Mouse (Mus musculus) naive thymus-derived CD4-positive, alpha-beta T cell, adult 2 months (primary cell): Measurements from ENCODE around the gene Abcg2.

Source experiments
- DNase-seq: peaks from one replicate; pipeline ENCODE4 v3.0.0-alpha.2; 2011; ENCODE audit warnings: low read depth

Gene Abcg2

DNA sequence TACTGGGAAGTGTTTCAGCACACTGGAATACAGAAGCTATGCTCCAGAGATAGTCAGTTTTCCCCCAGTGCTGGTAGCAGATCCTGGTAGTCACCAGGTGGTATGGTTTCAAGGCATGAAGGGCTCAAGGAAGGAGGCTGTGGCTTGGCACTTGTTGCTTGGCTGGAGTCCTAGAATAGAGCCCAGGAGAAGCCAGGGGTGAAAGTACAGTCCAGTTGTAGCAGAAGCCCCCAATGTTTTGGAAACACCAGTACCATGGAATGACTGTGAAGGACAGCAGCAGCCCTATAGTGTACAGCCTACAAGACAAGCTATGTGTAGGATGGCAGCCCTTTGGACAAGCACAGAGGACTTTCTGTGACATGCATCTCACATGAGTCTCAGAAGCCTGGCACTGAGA, 54.2 kb downstream of the Abcg2 start:
- DNase-seq = no peak

DNA sequence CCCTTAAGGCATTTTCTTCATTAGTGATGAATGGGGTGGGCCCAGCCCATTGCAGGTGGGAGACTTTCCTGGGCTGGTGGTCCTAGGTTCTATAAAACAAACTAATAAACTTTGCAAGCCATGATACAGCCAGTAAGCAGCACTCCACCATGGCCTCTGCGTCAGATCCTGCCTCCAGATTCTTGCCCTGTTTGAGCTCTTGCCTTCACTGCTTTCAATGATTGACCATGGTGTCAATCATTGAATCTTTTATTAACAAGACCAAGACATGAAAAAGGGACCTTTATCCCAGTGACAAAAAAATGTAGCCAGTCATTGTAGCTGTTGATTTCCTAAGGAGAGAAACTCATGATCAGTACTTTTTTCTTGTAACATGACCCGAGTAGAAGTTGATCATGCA, 55.1 kb downstream of the Abcg2 start:
- DNase-seq = no peak

DNA sequence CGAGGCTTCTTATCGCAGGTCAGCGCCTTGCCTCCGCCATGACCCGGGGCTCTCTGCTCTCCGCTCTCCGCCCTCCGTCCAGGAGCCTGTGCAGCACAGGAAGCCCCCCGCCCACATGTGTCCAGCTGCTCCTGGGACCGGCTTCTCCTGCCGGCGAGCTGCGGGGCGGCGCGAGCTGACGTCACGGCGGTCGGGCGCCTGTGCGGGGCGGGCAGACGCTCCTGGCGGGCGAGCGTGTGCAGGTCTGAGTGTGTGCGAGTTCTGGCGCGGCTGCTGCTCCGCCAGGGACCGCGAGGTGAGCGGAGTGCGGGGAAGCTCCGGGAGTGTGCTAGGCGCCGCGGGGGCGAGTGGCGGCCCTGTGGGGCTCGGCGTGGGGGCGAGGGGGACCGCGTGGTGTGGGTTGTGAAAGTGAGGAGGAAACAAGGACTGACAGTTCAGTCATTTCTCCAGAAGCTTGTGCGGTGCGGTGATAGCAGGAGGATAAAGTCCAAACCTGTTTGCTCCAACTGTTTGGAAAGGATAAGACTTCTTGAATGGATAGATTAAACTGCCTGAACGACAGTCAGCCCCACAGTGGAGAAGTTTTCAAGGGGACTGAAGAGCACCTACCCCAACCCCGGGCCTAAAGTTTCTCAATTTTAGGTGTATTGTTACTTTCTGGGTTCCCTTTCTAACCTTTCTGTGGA, 56.2 kb downstream of the Abcg2 start:
- DNase-seq = peak; percentile 64

DNA sequence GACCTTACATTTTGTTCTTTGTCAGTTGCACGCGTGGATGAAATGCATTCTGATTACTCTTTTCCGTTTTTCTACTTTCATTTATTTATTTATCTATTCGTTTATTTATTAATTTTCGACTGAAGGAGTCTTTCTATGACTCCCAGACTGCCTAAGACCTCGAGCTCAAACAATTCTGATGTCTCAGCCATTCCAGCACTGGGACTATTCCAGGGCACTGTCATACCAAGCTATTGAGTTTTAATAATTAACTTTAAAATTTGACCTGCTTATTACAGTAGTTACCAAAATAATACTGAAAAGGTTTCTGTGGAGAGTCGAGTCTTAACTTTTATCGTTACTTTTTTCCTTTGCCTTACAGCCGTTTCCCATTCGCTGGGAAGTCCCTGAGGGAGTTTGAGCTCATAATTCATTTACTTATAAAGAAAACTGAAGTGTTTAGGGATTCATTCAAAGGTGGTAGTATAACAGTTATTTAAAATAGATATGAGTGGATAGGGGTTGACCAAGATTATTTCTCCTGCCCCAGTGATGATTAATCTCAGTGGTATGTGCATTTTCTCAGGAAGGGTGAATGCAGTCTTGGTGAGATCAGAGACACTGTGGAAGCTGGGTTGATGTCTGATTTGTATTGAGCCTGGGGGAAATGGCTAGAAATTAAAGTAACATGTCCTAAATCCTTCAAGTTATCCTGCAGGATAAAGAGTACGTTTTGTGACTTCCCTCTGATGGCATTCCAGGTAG, 56.9 kb downstream of the Abcg2 start:
- no peak for DNase-seq

DNA sequence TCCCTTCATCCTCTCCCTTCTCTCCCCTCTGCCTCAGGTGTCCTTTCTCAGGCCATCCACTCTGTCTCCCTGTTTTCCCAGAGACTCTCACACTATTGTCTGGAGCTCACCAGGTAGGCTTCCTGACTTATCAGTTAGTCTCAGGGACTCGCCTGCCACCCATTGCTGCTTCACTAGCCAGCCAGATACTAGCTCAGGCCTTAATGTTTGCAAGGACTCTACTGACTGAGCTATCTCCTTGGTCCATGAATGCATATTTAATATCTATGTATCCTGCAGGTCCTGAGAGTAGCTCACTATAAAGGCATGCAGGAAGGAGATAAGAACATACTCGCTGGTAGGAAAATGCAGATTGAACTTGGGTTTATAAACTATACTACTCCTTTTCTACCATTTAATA, 57.9 kb downstream of the Abcg2 start:
- no peak for DNase-seq

DNA sequence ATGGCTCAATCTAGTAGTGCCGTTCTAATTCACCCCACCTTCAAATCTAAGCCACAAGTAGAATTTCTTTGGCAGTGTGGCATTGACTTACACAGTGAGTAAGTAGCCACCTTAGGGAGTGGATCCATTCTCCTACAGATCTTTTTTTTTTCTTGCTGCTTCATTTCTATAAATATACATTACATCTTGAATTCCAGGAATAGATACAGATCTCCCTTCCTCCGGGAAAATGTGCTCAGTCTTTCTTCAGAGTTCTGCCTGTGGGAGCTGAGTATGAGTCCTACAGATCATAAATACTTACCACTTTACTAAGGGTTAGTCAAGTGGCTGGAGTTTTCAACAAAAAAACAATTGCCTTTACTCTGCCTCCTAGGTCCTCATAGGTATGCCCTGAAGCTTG, 60.3 kb downstream of the Abcg2 start:
- no peak for DNase-seq

DNA sequence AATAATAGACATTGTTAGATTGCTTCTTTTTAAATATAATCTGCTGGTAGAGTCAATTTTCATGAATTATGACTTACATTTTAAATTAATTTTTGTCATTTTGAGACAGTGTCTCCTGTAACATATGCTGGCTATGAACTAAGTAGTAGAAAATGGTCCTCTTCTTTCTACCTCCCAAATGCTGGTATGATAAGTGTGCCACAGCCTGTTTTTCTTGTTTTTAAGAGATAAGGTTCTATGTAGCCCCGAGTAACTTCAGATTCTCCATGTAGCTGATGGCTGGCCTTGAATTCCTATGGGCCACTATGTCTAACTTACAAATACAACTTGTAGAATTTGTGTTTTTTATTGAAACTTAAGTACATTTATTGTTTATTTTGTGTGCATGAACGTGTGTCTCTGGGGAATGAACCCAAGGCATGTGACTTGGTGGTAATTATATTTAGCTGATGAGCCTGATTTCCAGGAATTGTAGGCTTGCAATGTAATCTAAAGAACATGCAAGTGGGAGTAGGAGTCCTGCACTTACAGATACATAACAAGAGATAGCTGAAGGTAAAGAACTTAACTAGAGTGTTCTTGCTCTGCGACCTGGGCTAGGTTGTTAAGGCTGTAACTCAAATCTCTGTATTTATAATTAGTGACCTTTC, 63.9 kb downstream of the Abcg2 start:
- no peak for DNase-seq

DNA sequence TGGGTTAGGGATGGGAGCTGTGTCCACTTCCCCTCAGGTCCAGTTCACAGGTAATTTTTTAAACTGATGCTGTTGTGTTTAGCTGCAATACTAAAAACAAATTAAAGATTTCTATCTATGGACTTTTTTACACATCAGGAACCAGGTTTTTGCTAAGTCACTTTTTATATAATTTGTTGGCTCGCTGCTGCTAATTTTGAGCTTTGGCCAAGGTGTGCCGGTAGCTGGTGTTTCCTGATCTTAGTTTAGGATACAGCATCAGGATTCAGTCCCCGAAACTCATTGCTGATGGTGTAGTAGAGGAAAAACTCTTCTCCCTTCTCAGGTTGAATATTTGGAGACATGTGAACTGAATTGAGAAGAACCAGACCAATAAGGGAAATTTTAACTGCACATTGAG, 65.8 kb downstream of the Abcg2 start:
- DNase-seq = no peak

DNA sequence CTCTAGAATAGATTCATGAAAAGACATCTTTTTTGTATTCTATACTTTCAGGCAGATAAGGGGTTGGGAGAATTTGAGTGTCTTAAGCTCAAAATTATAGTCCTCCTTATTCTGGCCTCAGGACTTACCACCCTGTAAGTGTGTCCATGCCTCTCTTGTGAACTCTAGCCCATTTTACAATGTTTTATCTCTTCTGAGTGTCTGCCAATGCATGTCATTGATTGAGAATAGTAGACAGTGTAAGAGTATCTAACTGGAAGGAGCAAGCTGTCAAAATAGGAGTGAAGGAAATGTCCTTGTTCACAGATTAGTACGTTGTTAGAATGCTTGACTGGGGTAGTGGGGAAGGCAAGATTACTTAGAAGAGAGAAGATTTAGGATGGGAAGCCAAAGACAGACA, 66.7 kb downstream of the Abcg2 start:
- no peak for DNase-seq

DNA sequence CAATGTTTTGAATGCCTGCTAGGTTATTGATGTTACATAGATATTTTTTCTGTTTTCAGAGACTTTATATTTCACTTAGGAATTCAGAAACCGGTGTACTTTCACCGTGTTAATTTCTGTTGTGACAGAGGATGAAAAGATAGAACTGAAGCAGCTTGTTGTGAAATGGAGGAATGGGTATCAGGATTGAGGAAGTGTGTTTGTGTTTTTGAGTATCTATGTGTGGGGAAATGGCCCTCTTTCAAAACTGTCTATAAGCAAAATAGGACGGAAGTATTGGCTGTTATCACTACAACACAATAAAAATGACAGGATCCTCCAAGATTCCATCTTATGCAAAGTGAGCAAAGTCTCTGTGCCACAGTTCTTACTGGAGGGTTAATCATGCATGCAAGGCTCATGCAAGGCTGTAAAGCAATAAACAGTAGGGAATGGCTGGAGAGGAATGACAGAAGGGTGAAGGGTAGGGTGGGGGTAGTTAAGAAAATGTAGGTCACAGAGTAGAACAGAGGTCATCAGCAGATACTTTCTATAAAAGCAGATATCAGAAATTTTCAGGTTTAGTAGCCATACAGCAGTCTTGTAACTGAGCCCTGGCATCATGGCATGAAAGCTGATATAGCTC, 76.7 kb downstream of the Abcg2 start:
- DNase-seq = no peak

DNA sequence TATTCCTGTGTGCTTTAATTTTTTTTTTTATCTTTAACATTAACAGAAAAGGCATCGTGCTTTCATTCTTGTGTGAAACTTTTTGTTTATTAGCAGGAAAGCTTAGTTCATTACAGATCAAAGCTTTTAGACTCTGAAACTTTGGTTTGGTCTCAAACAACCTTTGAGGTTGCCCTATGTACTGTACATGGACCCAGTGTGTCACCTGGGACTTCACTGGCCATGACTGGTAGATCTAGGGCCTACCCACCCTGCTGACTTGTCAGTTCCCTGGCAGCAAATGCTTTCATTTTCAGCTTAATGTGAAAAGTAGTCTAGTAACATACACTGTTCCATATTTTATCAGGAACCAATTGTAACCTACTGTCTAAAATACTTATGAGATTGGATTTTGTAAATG, 93.5 kb downstream of the Abcg2 start:
- DNase-seq = no peak

DNA sequence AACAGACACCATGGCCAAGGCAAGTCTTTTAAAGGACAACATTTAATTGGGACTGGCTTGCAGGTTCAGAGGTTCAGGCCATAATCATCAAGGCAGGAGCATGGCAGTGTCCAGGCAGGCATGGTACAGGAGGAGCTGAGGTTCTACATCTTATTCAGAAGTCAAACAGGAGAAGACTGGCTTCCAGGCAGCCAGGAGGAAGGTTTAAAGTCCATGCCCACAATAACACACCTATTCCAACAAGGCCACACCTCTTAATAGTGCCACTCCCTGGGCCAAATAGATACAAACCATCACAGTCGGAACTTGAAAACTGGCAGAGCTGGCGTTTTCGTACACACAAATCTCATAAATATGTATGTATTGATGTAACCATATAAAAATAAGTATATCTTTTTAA, 94.2 kb downstream of the Abcg2 start:
- no peak for DNase-seq

DNA sequence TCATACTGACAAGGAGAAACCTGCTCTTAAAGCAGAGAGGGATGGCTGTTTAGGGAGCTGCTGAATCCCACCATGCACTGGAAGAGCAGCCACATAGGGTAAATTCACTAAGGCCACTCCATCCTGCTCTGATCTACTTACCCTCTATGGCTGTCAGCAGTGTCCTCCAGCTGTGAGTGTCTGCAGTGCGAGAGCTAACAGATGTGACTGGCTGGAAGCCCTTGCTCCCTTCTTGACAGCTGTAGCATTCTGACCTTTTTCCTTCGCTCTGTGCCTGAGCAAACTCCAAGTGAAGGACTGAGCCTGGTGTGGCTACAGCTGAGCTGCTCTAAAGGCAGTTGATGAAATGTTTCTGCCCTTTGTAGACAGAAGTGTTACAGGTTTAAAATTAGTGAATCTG, 107.3 kb downstream of the Abcg2 start:
- DNase-seq = no peak

DNA sequence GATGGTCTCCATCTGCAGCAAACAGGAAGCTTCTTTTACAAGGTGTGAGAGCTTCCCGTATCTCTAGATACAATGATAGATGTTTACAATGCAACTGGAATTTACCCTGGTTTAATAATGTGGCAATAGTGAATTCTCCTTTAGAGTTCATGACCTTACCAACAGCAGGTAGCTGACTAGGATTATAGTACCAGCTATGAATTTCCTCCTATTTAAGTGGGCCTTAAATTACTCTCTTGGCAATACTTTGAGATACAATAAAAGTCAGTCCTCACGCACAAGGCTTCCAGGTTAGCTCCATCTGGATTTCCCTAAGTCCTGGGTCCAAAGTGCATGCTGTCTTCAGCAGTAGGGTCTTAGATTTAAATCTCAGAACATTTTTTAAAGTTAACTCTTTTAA, 109.9 kb downstream of the Abcg2 start:
- no peak for DNase-seq

DNA sequence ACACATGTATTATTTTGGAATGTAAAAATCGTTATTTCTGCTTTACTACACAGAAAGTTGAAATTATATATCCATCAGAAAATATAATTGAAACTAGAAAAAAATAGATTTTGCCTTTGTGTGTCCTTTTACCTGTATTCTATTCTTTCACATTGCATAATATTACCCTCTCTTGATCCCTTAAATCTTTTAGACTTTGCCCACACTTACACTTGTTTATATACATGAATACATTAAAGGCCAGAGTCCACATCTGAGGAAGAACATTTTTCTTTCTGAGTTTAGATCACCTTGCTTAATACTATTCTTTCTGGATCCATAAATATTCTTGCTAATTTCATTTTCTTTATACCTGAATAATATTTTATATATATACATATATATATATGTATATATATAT, 110.4 kb downstream of the Abcg2 start:
- no peak for DNase-seq

DNA sequence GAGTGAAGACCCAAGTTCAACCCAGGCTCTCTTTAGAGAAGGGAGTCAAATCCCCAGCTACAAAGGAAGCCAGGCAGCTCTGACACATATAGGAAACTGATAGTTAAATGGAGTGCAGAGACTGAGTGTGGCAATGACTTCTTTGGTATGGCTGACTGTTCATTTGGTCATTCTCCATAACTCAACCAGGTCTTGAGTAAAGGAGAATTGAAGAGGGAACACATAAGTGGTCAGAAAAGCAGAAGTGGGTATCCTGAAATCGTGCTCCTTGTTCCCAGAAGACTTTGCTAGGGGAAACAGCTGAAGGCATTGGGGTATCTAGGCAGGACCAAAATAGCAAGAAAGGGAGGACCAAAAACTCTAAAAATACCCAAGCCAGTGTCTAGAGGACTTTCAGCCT, 126.0 kb downstream of the Abcg2 start:
- DNase-seq = no peak

DNA sequence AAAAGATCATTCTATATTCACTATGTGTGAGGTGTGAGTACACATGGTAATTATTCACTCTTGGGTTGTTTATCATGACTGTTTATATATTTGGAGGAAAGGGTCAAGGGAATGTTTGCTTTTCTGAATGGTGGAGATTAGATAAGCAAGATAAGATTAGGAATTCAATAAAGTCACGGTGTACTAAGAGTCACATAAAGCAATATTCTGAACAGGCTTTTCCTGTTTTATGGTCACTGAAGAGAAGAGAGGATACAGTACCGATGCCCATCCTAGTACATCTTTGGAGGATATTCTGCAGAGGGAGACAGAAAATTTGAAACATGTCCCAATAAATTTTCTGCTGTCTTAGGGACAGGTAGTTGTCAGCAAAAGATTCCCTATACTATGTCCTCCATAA, 127.6 kb downstream of the Abcg2 start:
- DNase-seq = no peak

DNA sequence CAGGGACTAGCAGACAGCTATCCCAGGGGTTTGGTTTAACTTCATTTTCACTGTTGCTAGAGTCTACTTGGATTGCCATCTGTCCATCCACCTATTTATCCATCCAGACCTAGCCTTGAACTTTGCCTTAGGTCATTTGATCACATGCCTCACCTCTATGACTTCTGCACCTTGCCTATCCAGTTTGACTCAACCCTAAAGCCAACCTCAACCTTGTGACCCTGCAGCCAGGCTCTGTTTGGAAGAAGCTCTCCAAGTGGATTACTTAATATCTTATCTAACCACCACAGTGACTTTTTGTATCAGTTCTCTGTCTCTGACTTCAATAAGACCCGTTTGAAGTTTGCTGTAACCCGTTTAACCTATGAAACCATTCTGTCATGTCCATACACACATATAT, 149.5 kb downstream of the Abcg2 start:
- DNase-seq = no peak

DNA sequence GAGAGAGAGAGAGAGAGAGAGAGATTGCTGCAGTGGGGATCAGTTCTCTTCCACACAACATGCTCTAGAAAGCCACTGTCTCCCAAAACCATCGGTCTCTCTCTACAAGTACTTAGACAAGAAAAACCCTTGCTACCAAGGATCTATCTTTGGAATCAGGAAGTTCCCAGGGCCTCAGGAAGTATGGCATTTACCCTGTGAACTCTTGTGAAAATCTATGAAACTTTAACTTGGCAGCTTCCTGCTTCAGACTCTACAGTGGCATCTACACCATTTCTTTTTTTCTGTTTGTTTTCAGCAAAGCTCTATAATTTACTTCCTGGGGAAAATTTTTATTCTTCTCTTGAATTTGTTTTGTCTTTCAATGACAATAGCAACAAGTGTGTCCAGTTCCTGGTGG, 150.8 kb downstream of the Abcg2 start:
- DNase-seq = no peak
